Mouse (Mus musculus) thymus, postnatal 25 days (tissue): ENCODE data around the gene Gnl1.
"Not testable (repeated sequence)": the region's sequence is repeated elsewhere in the genome, so short reads cannot be mapped to it uniquely, and the experiment has no call there.

Experiments used
- DNase-seq: peaks from one replicate; pipeline ENCODE4 v3.0.0; 2022

The Gnl1 gene

GRCm38 (mm10) chr17:36027663-36028062 lies 48.0 kb downstream of the Gnl1 start:
- DNase-seq = no peak

DNA sequence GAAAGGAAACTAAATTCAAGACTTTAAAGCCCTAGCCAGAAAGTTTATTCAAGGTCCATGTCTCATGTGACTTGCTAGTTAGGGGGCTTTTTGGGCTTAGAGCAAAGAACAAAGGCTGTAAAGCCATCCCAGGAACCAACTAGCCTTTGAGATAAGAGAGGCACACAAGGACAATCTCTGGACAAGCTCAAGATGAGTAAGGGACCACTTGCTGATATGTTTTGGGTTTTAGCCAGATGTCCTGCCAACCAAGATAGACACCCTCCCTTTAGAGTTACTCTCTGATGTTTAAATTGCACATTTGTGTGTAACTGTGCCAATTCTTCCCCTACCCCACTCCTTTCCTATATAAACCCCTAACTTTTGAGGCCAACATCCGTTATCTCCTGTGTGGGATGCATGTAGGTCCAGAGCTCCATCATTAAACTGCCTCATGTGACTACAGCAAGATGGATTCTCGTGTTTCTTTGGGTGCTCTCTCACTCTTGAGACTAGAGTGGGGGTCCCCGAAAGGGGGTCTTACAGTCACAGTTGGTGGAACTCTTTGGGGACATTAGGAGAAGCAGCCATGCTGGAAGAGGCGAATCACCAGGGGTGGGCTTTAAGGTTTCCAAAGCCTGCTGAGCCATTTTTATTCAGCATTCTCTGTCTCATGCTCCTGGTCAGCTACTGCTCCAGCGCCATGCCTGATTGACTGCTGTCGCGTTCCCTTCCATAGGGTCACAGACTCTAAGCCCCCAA lies 49.4 kb downstream of the Gnl1 start:
- no peak for DNase-seq

DNA sequence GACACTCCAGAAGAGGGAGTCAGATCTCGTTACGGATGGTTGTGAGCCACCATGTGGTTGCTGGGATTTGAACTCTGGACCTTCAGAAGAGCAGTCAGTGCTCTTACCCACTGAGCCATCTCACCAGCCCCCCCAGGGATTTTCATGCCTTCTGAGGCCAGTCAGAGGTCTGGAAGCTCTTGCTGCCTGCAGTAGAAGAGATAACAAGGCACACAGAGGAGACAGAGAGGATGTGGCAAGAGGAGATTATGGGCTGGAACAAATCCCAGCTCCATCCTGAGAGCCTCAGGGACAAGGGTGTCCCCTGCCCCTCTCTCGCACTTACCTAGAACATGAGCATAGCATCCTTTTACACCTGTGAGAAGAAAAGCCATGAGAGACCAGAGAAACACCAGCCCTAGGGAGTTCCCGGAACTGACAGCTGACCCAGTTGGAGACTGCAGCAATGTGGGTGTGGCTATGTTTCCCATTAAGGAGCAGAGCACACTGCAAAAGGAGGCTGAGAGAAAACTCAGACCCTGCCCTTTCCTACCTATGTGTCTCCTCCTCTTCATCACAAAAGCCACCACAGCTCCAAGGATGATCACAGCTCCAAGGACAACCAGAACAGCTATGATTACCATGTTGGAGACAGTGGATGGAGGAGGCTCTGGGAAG lies 50.5 kb downstream of the Gnl1 start:
- not testable (repeated sequence) for DNase-seq

- not testable (repeated sequence) for DNase-seq
These were observed 51.3 kb downstream of the Gnl1 start for GRCm38 (mm10) chr17:36030703-36031582.

- peak; percentile 80 for DNase-seq
These were observed 52.1 kb downstream of the Gnl1 start for GRCm38 (mm10) chr17:36031583-36032331.

GRCm38 (mm10) chr17:36032351-36032875 lies 52.8 kb downstream of the Gnl1 start, which contains the start of gene H2-T23:
H2-T23 (minus strand) TSS chr17:36032855.
- peak; percentile 77 for DNase-seq

GRCm38 (mm10) chr17:36034524-36034923 lies 54.9 kb downstream of the Gnl1 start:
- DNase-seq = not testable (repeated sequence)

- DNase-seq = peak; percentile 86
These were observed 55.5 kb downstream of the Gnl1 start for GRCm38 (mm10) chr17:36035010-36035638.

DNA sequence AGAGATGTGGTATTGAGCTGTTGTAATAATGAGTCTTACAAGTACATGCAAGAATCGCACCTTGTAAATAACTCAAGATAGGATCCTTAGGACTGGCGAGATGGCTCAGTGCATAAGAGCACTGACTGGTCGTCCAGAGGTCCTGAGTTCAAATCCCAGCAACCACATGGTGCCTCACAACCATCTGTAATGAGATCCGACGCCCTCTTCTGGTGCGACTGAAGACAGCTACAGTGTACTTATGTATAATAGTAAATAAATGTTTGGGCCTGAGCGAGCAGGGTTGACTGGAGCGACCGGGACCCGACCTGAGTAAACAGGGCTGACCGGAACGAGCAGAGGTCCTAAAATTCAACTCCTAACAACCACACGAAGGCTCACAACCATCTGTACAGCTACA lies 56.5 kb downstream of the Gnl1 start:
- not testable (repeated sequence) for DNase-seq
